Comparison of ENCODE assay signal across 7 mouse cellular contexts in the genomic region with DNA sequence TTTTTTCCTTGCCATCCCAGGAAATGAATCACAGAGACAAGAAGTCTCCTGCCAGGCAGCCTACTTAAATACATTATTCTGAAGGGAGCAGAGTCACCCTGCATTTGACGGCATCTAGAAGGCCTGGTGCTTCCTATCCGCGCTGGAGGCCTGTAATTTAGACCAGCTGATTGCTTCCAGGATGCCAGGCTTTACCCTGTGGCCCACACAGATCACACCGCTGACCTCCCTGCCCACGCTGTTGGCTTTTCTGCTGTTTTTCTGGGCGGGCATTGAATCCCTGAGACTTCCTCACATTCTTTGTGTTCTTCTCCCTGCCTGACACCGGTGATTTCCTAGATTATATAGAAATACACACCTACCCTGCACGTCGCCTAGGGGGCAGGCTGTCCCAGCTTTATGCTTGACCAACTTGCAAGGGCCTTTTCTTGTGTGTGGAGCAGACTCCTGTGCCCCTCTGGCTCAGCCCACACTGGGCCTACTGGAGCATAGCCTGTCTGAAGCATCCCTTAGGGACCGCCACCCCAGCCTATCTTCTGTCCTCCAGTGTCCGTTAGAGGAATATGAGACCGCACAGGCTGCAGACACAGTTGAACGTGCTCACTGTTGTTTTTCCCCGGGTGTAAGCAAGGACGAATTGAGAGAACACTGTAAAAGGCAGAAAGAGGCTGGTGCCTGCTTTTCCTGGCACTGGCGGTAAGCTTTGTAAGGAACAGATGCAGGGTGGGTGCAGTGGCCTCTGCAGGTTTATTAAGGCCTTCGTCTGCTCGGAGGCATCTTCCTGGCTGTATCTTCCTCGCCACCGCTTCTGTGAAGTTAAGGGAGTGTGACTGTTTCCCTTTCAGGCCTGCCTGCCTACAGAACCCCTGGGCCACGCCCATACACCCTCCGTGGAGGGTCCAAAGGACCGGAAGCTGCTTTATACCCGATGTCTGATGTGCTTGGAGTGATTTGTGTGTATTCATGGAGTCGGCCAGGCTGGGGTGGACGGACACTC. TPM values are rescaled to one million over a fixed set of nuclear protein-coding genes. Genes with fewer than 3 reads are reported as not detected.
DNase-seq lines count a peak whose midpoint lies in the region; ATAC-seq and TF ChIP-seq lines count a peak whose summit lies in the region.

No protein-coding gene starts in this region.

- H3K4me2 ChIP-seq in liver, postnatal 0 days (ENCODE audit: low read depth, low read length): no peak overlapping the region
- H3K4me2 ChIP-seq in liver, embryonic 11.5 days: no peak overlapping the region
- H3K4me2 ChIP-seq in forebrain, embryonic 16.5 days (ENCODE audit: low read length): no peak overlapping the region
- H3K4me2 ChIP-seq in neural tube, embryonic 13.5 days: no peak overlapping the region

- no peak overlapping the region for H3K4me3 ChIP-seq in liver, postnatal 0 days (ENCODE audit: low read depth, low read length)
- H3K4me3 ChIP-seq in liver, embryonic 11.5 days (ENCODE audit: low read depth, low read length): no peak overlapping the region
- H3K4me3 ChIP-seq in forebrain, embryonic 16.5 days (replicated peaks; ENCODE audit: low read length): no peak overlapping the region
- no peak overlapping the region for H3K4me3 ChIP-seq in neural tube, embryonic 13.5 days

- TF ChIP-seq CTCF in liver, postnatal 0 days (IDR thresholded peaks at IDR 0.05; ENCODE audit: low read depth): 0 out of 2 replicates have a peak, but pooled peaks have one; percentile 9

- H3K4me1 ChIP-seq in liver, postnatal 0 days (ENCODE audit: insufficient read depth): no peaks in the 10 kb centered on the region
- H3K4me1 ChIP-seq in liver, embryonic 11.5 days (replicated peaks; ENCODE audit: control insufficient read depth, insufficient read depth, low read length): no peaks in the 10 kb centered on the region
- H3K4me1 ChIP-seq in forebrain, embryonic 16.5 days (replicated peaks; ENCODE audit: control insufficient read depth, insufficient read depth, low read length): peaks cover 5% of the 10 kb centered on the region
- peaks cover 20% of the 10 kb centered on the region for H3K4me1 ChIP-seq in neural tube, embryonic 13.5 days (replicated peaks)

- ATAC-seq in liver, postnatal 0 days: no peak
- ATAC-seq in liver, embryonic 11.5 days (replicated peaks; ENCODE audit: low FRiP score): no peak
- peak; percentile 47; the same call in 1 of the 2 replicates for ATAC-seq in forebrain, embryonic 16.5 days
- peak; percentile 81 for ATAC-seq in neural tube, embryonic 13.5 days (ENCODE audit: low read depth)

- H3K27me3 ChIP-seq in liver, postnatal 0 days (ENCODE audit: insufficient read depth, low read length): no peaks in the 10 kb centered on the region
- 0 out of 2 replicates have a peak, but pooled peaks cover 3% of the 10 kb centered on the region for H3K27me3 ChIP-seq in liver, embryonic 11.5 days (replicated peaks; ENCODE audit: control insufficient read depth, insufficient read depth, low read length)
- H3K27me3 ChIP-seq in forebrain, embryonic 16.5 days (replicated peaks; ENCODE audit: control insufficient read depth, insufficient read depth, low read length): no peaks in the 10 kb centered on the region
- no peaks in the 10 kb centered on the region for H3K27me3 ChIP-seq in neural tube, embryonic 13.5 days

- DNase-seq in liver, postnatal 0 days: no peak
- no peak for DNase-seq in liver, embryonic 11.5 days (ENCODE audit: low spot score)
- peak; percentile 35 to 52 for DNase-seq in cerebellum, adult 18-20 months
- DNase-seq in B cell, adult 2 months: no peak
- DNase-seq in adrenal gland, adult 18-20 months (ENCODE audit: low spot score in 2 of 2): no peak

- H3K9ac ChIP-seq in liver, postnatal 0 days (replicated peaks): no peak overlapping the region
- no peak overlapping the region for H3K9ac ChIP-seq in liver, embryonic 11.5 days (ENCODE audit: low read depth, low read length)
- no peak overlapping the region; the same call in 1 of the 2 replicates for H3K9ac ChIP-seq in forebrain, embryonic 16.5 days (replicated peaks; ENCODE audit: low read depth, low read length)
- H3K9ac ChIP-seq in neural tube, embryonic 13.5 days: no peak overlapping the region

- 72% methylated on average over 26 of the region's 26 CpGs for WGBS in liver, postnatal 0 days (ENCODE audit: insufficient replicate concordance)
- WGBS in liver, embryonic 11.5 days: 71% methylated on average over 26 of the region's 26 CpGs
- WGBS in forebrain, embryonic 16.5 days: 54% methylated on average over 26 of the region's 26 CpGs
- 45% methylated on average over 26 of the region's 26 CpGs for WGBS in neural tube, embryonic 13.5 days

- no peaks in the 10 kb centered on the region for H3K36me3 ChIP-seq in liver, postnatal 0 days (replicated peaks; ENCODE audit: insufficient read depth, low read length)
- no peaks in the 10 kb centered on the region for H3K36me3 ChIP-seq in liver, embryonic 11.5 days (ENCODE audit: control insufficient read depth, insufficient read depth, low read length)
- no peaks in the 10 kb centered on the region for H3K36me3 ChIP-seq in forebrain, embryonic 16.5 days (ENCODE audit: control insufficient read depth, insufficient read depth)
- no peaks in the 10 kb centered on the region for H3K36me3 ChIP-seq in neural tube, embryonic 13.5 days

- no peaks in the 10 kb centered on the region for H3K9me3 ChIP-seq in liver, postnatal 0 days (ENCODE audit: low read length)
- H3K9me3 ChIP-seq in liver, embryonic 11.5 days (ENCODE audit: control insufficient read depth, low read length): no peaks in the 10 kb centered on the region
- no peaks in the 10 kb centered on the region for H3K9me3 ChIP-seq in forebrain, embryonic 16.5 days (ENCODE audit: control insufficient read depth, low read length)
- no peaks in the 10 kb centered on the region for H3K9me3 ChIP-seq in neural tube, embryonic 13.5 days

- H3K27ac ChIP-seq in liver, postnatal 0 days (ENCODE audit: low read depth): no peak overlapping the region
- no peak overlapping the region for H3K27ac ChIP-seq in liver, embryonic 11.5 days (ENCODE audit: low read depth, low read length)
- no peak overlapping the region for H3K27ac ChIP-seq in forebrain, embryonic 16.5 days (ENCODE audit: low read length)
- H3K27ac ChIP-seq in neural tube, embryonic 13.5 days (replicated peaks): peak overlapping the region; percentile 46

- no peak for TF ChIP-seq EP300 in liver, postnatal 0 days (IDR thresholded peaks at IDR 0.05; ENCODE audit: low read depth)

RNA-seq across cellular contexts. Expression of gene Ddo, which starts 9.3 kb away (rescaled TPM):
- 0.86 and 1.2 TPM in 2 replicates for polyA plus RNA-seq in liver, postnatal 0 days (2015; fragmentation: Nextera tagmentation; extraction: Ambion mirVana)
- polyA plus RNA-seq in liver, embryonic 11.5 days (2014; fragmentation: Nextera tagmentation; extraction: Ambion mirVana): 0.21 TPM in 1 of 2 replicates, not detected in the other
- polyA plus RNA-seq in forebrain, embryonic 16.5 days (2015; fragmentation: Nextera tagmentation; extraction: Ambion mirVana): 0.48 and 0.71 TPM in 2 replicates
- polyA plus RNA-seq in neural tube, embryonic 13.5 days (2015; fragmentation: Nextera tagmentation; extraction: Ambion mirVana): 0.41 and 0.56 TPM in 2 replicates
- 10 to 100 TPM; 10.2 to 25.2 TPM for total RNA-seq in adrenal gland, adult 18-20 months (2021)

RNA-seq across cellular contexts. Expression of gene Mettl24, which starts 44.0 kb away (rescaled TPM):
- polyA plus RNA-seq in liver, postnatal 0 days (2015; fragmentation: Nextera tagmentation; extraction: Ambion mirVana): 0.30 and 0.45 TPM in 2 replicates
- 1.1 and 1.7 TPM in 2 replicates for polyA plus RNA-seq in liver, embryonic 11.5 days (2014; fragmentation: Nextera tagmentation; extraction: Ambion mirVana)
- polyA plus RNA-seq in forebrain, embryonic 16.5 days (2015; fragmentation: Nextera tagmentation; extraction: Ambion mirVana): 0.27 and 0.47 TPM in 2 replicates
- polyA plus RNA-seq in neural tube, embryonic 13.5 days (2015; fragmentation: Nextera tagmentation; extraction: Ambion mirVana): 0.70 and 0.96 TPM in 2 replicates
- total RNA-seq in adrenal gland, adult 18-20 months (2021): 1 to 10 TPM; 6.5 to 7.3 TPM

Comparison
In these comparisons a context has a peak if more than half of its experiments do, and no peak if none do; other contexts are left out.
1. ATAC-seq: peak in forebrain, embryonic 16.5 days (single experiment) and neural tube, embryonic 13.5 days (single experiment); none in liver, postnatal 0 days (single experiment) and liver, embryonic 11.5 days (single experiment).
2. DNase-seq: peak in cerebellum, adult 18-20 months (2 of 2); none in liver, postnatal 0 days (single experiment), liver, embryonic 11.5 days (single experiment), B cell, adult 2 months (0 of 2) and adrenal gland, adult 18-20 months (0 of 2).